In genomic region chr4:117052626-117053025, GRCm38 (mm10) we compare ENCODE assay signal across 15 mouse cellular contexts. TPM values are rescaled to one million over a fixed set of nuclear protein-coding genes. Genes with fewer than 3 reads are reported as not detected.
DNase-seq lines count a peak whose midpoint lies in the region; ATAC-seq and TF ChIP-seq lines count a peak whose summit lies in the region.
"Had no signal": no experiment of that assay in that cellular context is flagged by ENCODE, and none has a peak within 500 bp of the region (broad histone marks: within the 10 kb centered on the region; RNA-seq: fewer than 3 reads in every experiment).

No protein-coding gene starts in this region.

- 74% methylated on average over 4 of the region's 4 CpGs for WGBS in hindbrain, embryonic 14.5 days
- 94% methylated on average over 4 of the region's 4 CpGs for WGBS in hindbrain, embryonic 10.5 days
- WGBS in stomach, embryonic 16.5 days, result 70% methylated on average over 4 of the region's 4 CpGs
- 67% methylated on average over 4 of the region's 4 CpGs for WGBS in stomach, postnatal 0 days
- WGBS in intestine, embryonic 15.5 days, result 85% methylated on average over 4 of the region's 4 CpGs

- no peaks in the 10 kb centered on the region for H3K9me3 ChIP-seq in hindbrain, embryonic 14.5 days (ENCODE audit: control insufficient read depth, low read length)
- H3K9me3 ChIP-seq in hindbrain, embryonic 10.5 days, result no peaks in the 10 kb centered on the region
- H3K9me3 ChIP-seq in stomach, embryonic 16.5 days (replicated peaks; ENCODE audit: control insufficient read depth, low read length), result no peaks in the 10 kb centered on the region
- no peaks in the 10 kb centered on the region for H3K9me3 ChIP-seq in stomach, postnatal 0 days (ENCODE audit: control insufficient read depth, low read length)
- H3K9me3 ChIP-seq in intestine, embryonic 15.5 days, result no peaks in the 10 kb centered on the region
- H3K9me3 ChIP-seq: liver, embryonic 13.5 days had no signal

- H3K9ac ChIP-seq in hindbrain, embryonic 14.5 days, result no peak overlapping the region
- no peak overlapping the region for H3K9ac ChIP-seq in stomach, embryonic 16.5 days (ENCODE audit: low read length)
- no peak overlapping the region for H3K9ac ChIP-seq in stomach, postnatal 0 days (ENCODE audit: low read length)
- no peak overlapping the region for H3K9ac ChIP-seq in intestine, embryonic 15.5 days
- H3K9ac ChIP-seq: liver, embryonic 13.5 days had no signal

- no peak for DNase-seq in hindbrain, embryonic 14.5 days (ENCODE audit: low spot score)
- DNase-seq in hindbrain, embryonic 10.5 days (ENCODE audit: low spot score), result no peak
- DNase-seq in stomach, postnatal 0 days (ENCODE audit: low spot score), result no peak
- DNase-seq in heart, postnatal 14 days, result peak; percentile 30 to 50
- no peak for DNase-seq in spleen, postnatal 10 days (ENCODE audit: low spot score in 2 of 2)
- DNase-seq: adrenal gland, postnatal 10 days; liver, embryonic 13.5 days; lung, postnatal 4 days; spleen, adult 18-20 months; thymus, postnatal 36 days had no signal

- no peak for TF ChIP-seq EP300 in stomach, postnatal 0 days (optimal IDR thresholded peaks at IDR 0.05)

- no peaks in the 10 kb centered on the region for H3K4me1 ChIP-seq in hindbrain, embryonic 14.5 days (replicated peaks; ENCODE audit: control insufficient read depth, insufficient read depth, low read length)
- H3K4me1 ChIP-seq in hindbrain, embryonic 10.5 days (replicated peaks), result peaks cover 8% of the 10 kb centered on the region; the same call in 1 of the 2 replicates
- 0 out of 2 replicates have a peak, but pooled peaks cover 4% of the 10 kb centered on the region for H3K4me1 ChIP-seq in stomach, embryonic 16.5 days (ENCODE audit: control insufficient read depth, insufficient read depth, low read length)
- no peaks in the 10 kb centered on the region for H3K4me1 ChIP-seq in stomach, postnatal 0 days (replicated peaks; ENCODE audit: control insufficient read depth, insufficient read depth)
- no peaks in the 10 kb centered on the region for H3K4me1 ChIP-seq in intestine, embryonic 15.5 days (replicated peaks)

- H3K4me3 ChIP-seq in hindbrain, embryonic 14.5 days (replicated peaks; ENCODE audit: low read length), result no peak overlapping the region
- no peak overlapping the region for H3K4me3 ChIP-seq in hindbrain, embryonic 10.5 days
- H3K4me3 ChIP-seq in stomach, embryonic 16.5 days (replicated peaks; ENCODE audit: low read length), result no peak overlapping the region
- H3K4me3 ChIP-seq in stomach, postnatal 0 days (ENCODE audit: low read depth, low read length), result no peak overlapping the region
- H3K4me3 ChIP-seq in intestine, embryonic 15.5 days (replicated peaks), result no peak overlapping the region
- H3K4me3 ChIP-seq: erythroblast, embryonic 14.5 days; liver, embryonic 13.5 days had no signal

- no peak overlapping the region for H3K27ac ChIP-seq in hindbrain, embryonic 14.5 days
- no peak overlapping the region for H3K27ac ChIP-seq in hindbrain, embryonic 10.5 days
- H3K27ac ChIP-seq in stomach, embryonic 16.5 days (ENCODE audit: low read length), result peak overlapping the region; percentile 23; the same call in 1 of the 2 replicates
- no peak overlapping the region for H3K27ac ChIP-seq in stomach, postnatal 0 days (replicated peaks)
- H3K27ac ChIP-seq in intestine, embryonic 15.5 days, result no peak overlapping the region
- H3K27ac ChIP-seq: kidney, postnatal 0 days; liver, embryonic 13.5 days had no signal

- intact Hi-C loops in heart, postnatal 14 days (cut with DNase I), result no loop called here

- no peak overlapping the region for H3K4me2 ChIP-seq in hindbrain, embryonic 14.5 days (replicated peaks)
- H3K4me2 ChIP-seq in stomach, embryonic 16.5 days (ENCODE audit: low read depth, low read length), result no peak overlapping the region
- H3K4me2 ChIP-seq in stomach, postnatal 0 days (replicated peaks; ENCODE audit: low read depth), result no peak overlapping the region
- no peak overlapping the region for H3K4me2 ChIP-seq in intestine, embryonic 15.5 days (replicated peaks)
- H3K4me2 ChIP-seq: liver, embryonic 13.5 days had no signal

- TF ChIP-seq CTCF in stomach, postnatal 0 days (IDR thresholded peaks at IDR 0.05; ENCODE audit: low read depth), result no peak

- H3K27me3 ChIP-seq in hindbrain, embryonic 14.5 days (ENCODE audit: control insufficient read depth, insufficient read depth, low read length), result no peaks in the 10 kb centered on the region
- H3K27me3 ChIP-seq in hindbrain, embryonic 10.5 days (ENCODE audit: insufficient read depth, poor library complexity, severe bottlenecking), result no peaks in the 10 kb centered on the region
- H3K27me3 ChIP-seq in stomach, embryonic 16.5 days (ENCODE audit: control insufficient read depth, insufficient read depth, low read length), result no peaks in the 10 kb centered on the region
- no peaks in the 10 kb centered on the region for H3K27me3 ChIP-seq in stomach, postnatal 0 days (ENCODE audit: control insufficient read depth, insufficient read depth, low read length)
- H3K27me3 ChIP-seq in intestine, embryonic 15.5 days (replicated peaks), result no peaks in the 10 kb centered on the region
- H3K27me3 ChIP-seq: liver, embryonic 13.5 days had no signal

- peaks cover 9% of the 10 kb centered on the region for H3K36me3 ChIP-seq in hindbrain, embryonic 14.5 days (replicated peaks; ENCODE audit: control insufficient read depth, insufficient read depth)
- H3K36me3 ChIP-seq in hindbrain, embryonic 10.5 days, result peaks cover 51% of the 10 kb centered on the region
- H3K36me3 ChIP-seq in stomach, embryonic 16.5 days (ENCODE audit: control insufficient read depth, insufficient read depth, low read length), result 0 out of 2 replicates have a peak, but pooled peaks cover 3% of the 10 kb centered on the region
- no peaks in the 10 kb centered on the region for H3K36me3 ChIP-seq in stomach, postnatal 0 days (ENCODE audit: control insufficient read depth, insufficient read depth, low read length)
- H3K36me3 ChIP-seq in intestine, embryonic 15.5 days, result no peaks in the 10 kb centered on the region

- 0 out of 2 replicates have a peak, but pooled peaks have one; percentile 34 for ATAC-seq in hindbrain, embryonic 14.5 days (ENCODE audit: low FRiP score)
- no peak for ATAC-seq in stomach, embryonic 16.5 days (ENCODE audit: insufficient read depth, low FRiP score)
- no peak for ATAC-seq in stomach, postnatal 0 days (ENCODE audit: low FRiP score, low TSS enrichment)
- no peak for ATAC-seq in intestine, embryonic 15.5 days

RNA-seq across cellular contexts. Expression of gene Eif2b3, which starts 33.4 kb away (rescaled TPM):
- polyA plus RNA-seq in hindbrain, embryonic 14.5 days (2014; fragmentation: Nextera tagmentation; extraction: Ambion mirVana), result 48.6 and 49.4 TPM in 2 replicates
- polyA plus RNA-seq in hindbrain, embryonic 10.5 days (2016; fragmentation: Nextera tagmentation; extraction: Ambion mirVana), result 49.1 and 56.2 TPM in 2 replicates
- 35.6 and 36.3 TPM in 2 replicates for polyA plus RNA-seq in stomach, embryonic 16.5 days (2015; fragmentation: Nextera tagmentation; extraction: Ambion mirVana)
- 29.9 and 30.1 TPM in 2 replicates for polyA plus RNA-seq in stomach, postnatal 0 days (2015; fragmentation: Nextera tagmentation; extraction: Ambion mirVana)
- 10 to 100 TPM; 14.9 to 15.5 TPM for total RNA-seq in heart, postnatal 14 days (2021)
- 32.2 and 37.7 TPM in 2 replicates for polyA plus RNA-seq in intestine, embryonic 15.5 days (2015; fragmentation: Nextera tagmentation; extraction: Ambion mirVana)

RNA-seq across cellular contexts. Expression of gene Ptch2, which starts 43.2 kb away (rescaled TPM):
- 5.6 and 7.7 TPM in 2 replicates for polyA plus RNA-seq in hindbrain, embryonic 14.5 days (2014; fragmentation: Nextera tagmentation; extraction: Ambion mirVana)
- 5.8 and 6.9 TPM in 2 replicates for polyA plus RNA-seq in hindbrain, embryonic 10.5 days (2016; fragmentation: Nextera tagmentation; extraction: Ambion mirVana)
- polyA plus RNA-seq in stomach, embryonic 16.5 days (2015; fragmentation: Nextera tagmentation; extraction: Ambion mirVana), result 7.0 and 7.3 TPM in 2 replicates
- 1.3 and 1.5 TPM in 2 replicates for polyA plus RNA-seq in stomach, postnatal 0 days (2015; fragmentation: Nextera tagmentation; extraction: Ambion mirVana)
- total RNA-seq in heart, postnatal 14 days (2021), result 1 to 10 TPM; 1.5 to 1.7 TPM
- polyA plus RNA-seq in intestine, embryonic 15.5 days (2015; fragmentation: Nextera tagmentation; extraction: Ambion mirVana), result 5.6 and 5.9 TPM in 2 replicates
- total RNA-seq: monocyte, adult 5-6 weeks had no signal

RNA-seq across cellular contexts. Expression of gene Hectd3, which starts 57.5 kb away (rescaled TPM):
- 21.9 and 22.1 TPM in 2 replicates for polyA plus RNA-seq in hindbrain, embryonic 14.5 days (2014; fragmentation: Nextera tagmentation; extraction: Ambion mirVana)
- polyA plus RNA-seq in hindbrain, embryonic 10.5 days (2016; fragmentation: Nextera tagmentation; extraction: Ambion mirVana), result 11.3 and 15.4 TPM in 2 replicates
- polyA plus RNA-seq in stomach, embryonic 16.5 days (2015; fragmentation: Nextera tagmentation; extraction: Ambion mirVana), result 6.9 and 8.3 TPM in 2 replicates
- polyA plus RNA-seq in stomach, postnatal 0 days (2015; fragmentation: Nextera tagmentation; extraction: Ambion mirVana), result 6.3 and 7.4 TPM in 2 replicates
- 10 to 100 TPM; 18.6 to 18.9 TPM for total RNA-seq in heart, postnatal 14 days (2021)
- 12.6 TPM in 2 replicates for polyA plus RNA-seq in intestine, embryonic 15.5 days (2015; fragmentation: Nextera tagmentation; extraction: Ambion mirVana)

RNA-seq across cellular contexts. Expression of gene Urod, which starts 58.4 kb away (rescaled TPM):
- polyA plus RNA-seq in hindbrain, embryonic 14.5 days (2014; fragmentation: Nextera tagmentation; extraction: Ambion mirVana), result 48.2 and 57.3 TPM in 2 replicates
- 106 and 115 TPM in 2 replicates for polyA plus RNA-seq in hindbrain, embryonic 10.5 days (2016; fragmentation: Nextera tagmentation; extraction: Ambion mirVana)
- polyA plus RNA-seq in stomach, embryonic 16.5 days (2015; fragmentation: Nextera tagmentation; extraction: Ambion mirVana), result 77.5 and 84.2 TPM in 2 replicates
- polyA plus RNA-seq in stomach, postnatal 0 days (2015; fragmentation: Nextera tagmentation; extraction: Ambion mirVana), result 38.3 and 47.3 TPM in 2 replicates
- 100 to 1,000 TPM in 1 of 2 experiments, 10 to 100 TPM in 1; 92.7 to 106 TPM for total RNA-seq in heart, postnatal 14 days (2021)
- polyA plus RNA-seq in intestine, embryonic 15.5 days (2015; fragmentation: Nextera tagmentation; extraction: Ambion mirVana), result 68.7 and 75.4 TPM in 2 replicates

Comparison
In these comparisons a context has a peak if more than half of its experiments do, and no peak if none do; other contexts are left out.
1. DNase-seq: peak in heart, postnatal 14 days (2 of 2); none in hindbrain, embryonic 14.5 days (single experiment), hindbrain, embryonic 10.5 days (single experiment), stomach, postnatal 0 days (single experiment) and spleen, postnatal 10 days (0 of 2).